Mouse (Mus musculus) midbrain, embryonic 14.5 days (tissue): ENCODE measurements around the gene Synm. TPM values are rescaled to one million over a fixed set of nuclear protein-coding genes. Genes with fewer than 3 reads are reported as not detected.

Experiments
- ATAC-seq: fragments of 200-750 bp; cut with Nextera tagmentation; 2 replicates; pipeline ENCODE4 v1.8.0; 2017; ENCODE audit warnings: moderate number of reproducible peaks, moderate library complexity; ENCODE audit not compliant: low FRiP score, low TSS enrichment
- DNase-seq: peaks from one replicate; pipeline ENCODE4 v3.0.0-alpha.2; 2015
- H3K27ac ChIP-seq: fragments of 300-500 bp; sonication (generic); replicated peaks from 2 replicates; pipeline ENCODE4 v1.5.1; 2014; ENCODE audit warnings: mild to moderate bottlenecking, low read depth, low read length, moderate library complexity
- H3K27me3 ChIP-seq: fragments of 300-500 bp; sonication (generic); 2 replicates; pipeline ENCODE4 v1.6.1; 2014; ENCODE audit warnings: low read length, control low read depth, mixed read lengths; ENCODE audit not compliant: control insufficient read depth, insufficient read depth
- H3K36me3 ChIP-seq: fragments of 300-500 bp; sonication (generic); 2 replicates; pipeline ENCODE4 v1.6.1; 2014; ENCODE audit warnings: low read length, control low read depth; ENCODE audit not compliant: control insufficient read depth, insufficient read depth
- H3K4me1 ChIP-seq: fragments of 300-500 bp; sonication (generic); 2 replicates; pipeline ENCODE4 v1.6.1; 2014; ENCODE audit warnings: mild to moderate bottlenecking, antibody characterized with exemption, low read length, control low read depth; ENCODE audit not compliant: control insufficient read depth, insufficient read depth
- H3K4me2 ChIP-seq: fragments of 300-500 bp; sonication (generic); 2 replicates; pipeline ENCODE4 v1.6.1; 2014; ENCODE audit warnings: mild to moderate bottlenecking, low read length, moderate library complexity
- H3K4me3 ChIP-seq: fragments of 300-500 bp; sonication (generic); replicated peaks from 2 replicates; pipeline ENCODE4 v1.5.1; 2014; ENCODE audit warnings: low read depth, low read length
- H3K9ac ChIP-seq: fragments of 300-500 bp; sonication (generic); replicated peaks from 2 replicates; pipeline ENCODE4 v1.6.1; 2014; ENCODE audit warnings: mild to moderate bottlenecking, low read length, moderate library complexity
- H3K9me3 ChIP-seq: fragments of 300-500 bp; sonication (generic); 2 replicates; pipeline ENCODE4 v1.6.1; 2016; ENCODE audit warnings: low read length, control low read depth, mixed read lengths; ENCODE audit not compliant: control insufficient read depth
- WGBS: fragments of 180-500 bp; shearing (Covaris S2); extraction: QIAGEN DNeasy Blood & Tissue Kit; methylation state at CpG from one replicate; pipeline ENCODE4 v1.1.7; 2014; 5-methylcytosine and 5-hydroxymethylcytosine counted together
- polyA plus RNA-seq: library from polyadenylated mRNA; unstranded; fragments of >200 nt; fragmentation: Nextera tagmentation; extraction: Ambion mirVana; gene quantifications from 2 replicates; pipeline ENCODE4 v1.2.1, GENCODE M21; 2014

The Synm gene
- polyA plus RNA-seq, 1 experiment from 2014 or later, result 2.4 TPM

GRCm38 (mm10) chr7:67758858-67759628 lies 499 bp downstream of the Synm start:
- H3K4me3 ChIP-seq, result peak overlapping the region; percentile 56
- 0 out of 2 replicates have a peak, but pooled peaks cover 2% of the 10 kb centered on the region for H3K4me1 ChIP-seq
- peaks cover 10% of the 10 kb centered on the region; the same call in 1 of the 2 replicates for H3K27me3 ChIP-seq
- H3K4me2 ChIP-seq, result peak overlapping the region; percentile 98
- H3K36me3 ChIP-seq, result no peaks in the 10 kb centered on the region
- ATAC-seq (peak; percentile 77), DNase-seq (peak; percentile 84)
- H3K27ac ChIP-seq, result peak overlapping the region; percentile 75
- peak overlapping the region; percentile 60 for H3K9ac ChIP-seq
- H3K9me3 ChIP-seq, result no peaks in the 10 kb centered on the region
- WGBS, result under 1% methylated on average over 87 of the region's 92 CpGs

DNA sequence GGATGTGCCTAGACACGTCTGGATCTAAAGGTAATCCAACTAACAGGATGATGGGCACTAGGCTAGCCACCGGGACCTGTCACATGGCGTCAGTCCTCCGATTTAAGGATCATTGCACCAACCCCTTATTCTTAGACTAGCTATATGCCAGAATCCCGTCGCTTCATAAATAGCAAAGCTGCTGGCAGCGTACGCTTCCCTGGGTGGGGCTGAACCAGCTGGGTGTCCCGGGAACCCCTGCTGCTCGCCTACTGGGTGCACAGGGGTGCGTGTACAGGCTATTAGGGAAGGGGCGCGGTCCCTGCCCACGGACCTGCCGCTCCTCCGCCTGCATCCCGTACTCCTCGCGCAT lies 1.1 kb downstream of the Synm start:
- ATAC-seq (no peak), DNase-seq (no peak)
- peak overlapping the region; percentile 75; the same call in 1 of the 2 replicates for H3K27ac ChIP-seq
- peak overlapping the region; percentile 60 for H3K9ac ChIP-seq
- peak overlapping the region; percentile 98 for H3K4me2 ChIP-seq
- 0 out of 2 replicates have a peak, but pooled peaks cover 2% of the 10 kb centered on the region for H3K4me1 ChIP-seq
- WGBS, result under 1% methylated on average over 19 of the region's 19 CpGs
- no peaks in the 10 kb centered on the region for H3K36me3 ChIP-seq
- H3K27me3 ChIP-seq, result peaks cover 10% of the 10 kb centered on the region; the same call in 1 of the 2 replicates
- no peaks in the 10 kb centered on the region for H3K9me3 ChIP-seq
- H3K4me3 ChIP-seq, result peak overlapping the region; percentile 56

- Histone ChIP-seq H3K9ac (no peak overlapping the region), H3K27ac (no peak overlapping the region), H3K4me1 (0 out of 2 replicates have a peak, but pooled peaks cover 2% of the 10 kb centered on the region), H3K4me2 (no peak overlapping the region), H3K36me3 (no peaks in the 10 kb centered on the region), H3K9me3 (no peaks in the 10 kb centered on the region), H3K4me3 (no peak overlapping the region), H3K27me3 (peaks cover 10% of the 10 kb centered on the region; the same call in 1 of the 2 replicates)
- WGBS, result 72% methylated on average over 5 of the region's 5 CpGs
- ATAC-seq (no peak), DNase-seq (no peak)
Observed at GRCm38 (mm10) chr7:67756636-67757035, 2.9 kb downstream of the Synm start.

DNA sequence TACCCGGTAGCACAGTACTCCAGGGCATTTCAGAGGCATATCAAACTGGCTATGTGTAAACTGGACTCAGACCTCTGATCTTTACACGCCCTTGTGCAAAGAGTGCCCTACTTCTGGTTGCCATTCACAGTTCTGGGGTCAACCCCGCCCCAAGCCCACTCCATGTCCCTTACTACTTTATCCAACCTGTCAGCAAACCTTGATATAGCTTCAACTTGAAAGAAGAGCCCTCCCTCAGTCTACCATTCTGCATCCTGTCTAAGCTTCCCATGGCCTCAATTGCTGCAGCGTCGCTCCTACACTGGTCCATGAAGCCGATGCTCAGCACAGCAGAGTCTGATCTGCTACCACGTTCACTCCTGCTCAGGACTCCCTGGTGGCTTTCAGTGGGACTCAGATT lies 4.2 kb downstream of the Synm start:
- no peak overlapping the region for H3K9ac ChIP-seq
- no peak for DNase-seq

GRCm38 (mm10) chr7:67754606-67755005 lies 4.9 kb downstream of the Synm start:
- Histone ChIP-seq H3K4me2 (no peak overlapping the region), H3K27ac (no peak overlapping the region), H3K4me1 (0 out of 2 replicates have a peak, but pooled peaks cover 2% of the 10 kb centered on the region), H3K36me3 (no peaks in the 10 kb centered on the region), H3K9me3 (no peaks in the 10 kb centered on the region), H3K9ac (no peak overlapping the region), H3K27me3 (peaks cover 10% of the 10 kb centered on the region; the same call in 1 of the 2 replicates), H3K4me3 (no peak overlapping the region)
- WGBS, result 81% methylated on average over 11 of the region's 11 CpGs
- no peak for DNase-seq
- ATAC-seq, result no peak

More for the DNA sequence above, 4.2 kb downstream of the Synm start:
- no peak overlapping the region for H3K4me2 ChIP-seq
- 0 out of 2 replicates have a peak, but pooled peaks cover 2% of the 10 kb centered on the region for H3K4me1 ChIP-seq
- H3K27ac ChIP-seq, result no peak overlapping the region
- ATAC-seq, result no peak
- no peaks in the 10 kb centered on the region for H3K36me3 ChIP-seq
- H3K27me3 ChIP-seq, result peaks cover 10% of the 10 kb centered on the region; the same call in 1 of the 2 replicates
- no peaks in the 10 kb centered on the region for H3K9me3 ChIP-seq
- WGBS, result 89% methylated on average over 7 of the region's 7 CpGs
- no peak overlapping the region for H3K4me3 ChIP-seq

DNA sequence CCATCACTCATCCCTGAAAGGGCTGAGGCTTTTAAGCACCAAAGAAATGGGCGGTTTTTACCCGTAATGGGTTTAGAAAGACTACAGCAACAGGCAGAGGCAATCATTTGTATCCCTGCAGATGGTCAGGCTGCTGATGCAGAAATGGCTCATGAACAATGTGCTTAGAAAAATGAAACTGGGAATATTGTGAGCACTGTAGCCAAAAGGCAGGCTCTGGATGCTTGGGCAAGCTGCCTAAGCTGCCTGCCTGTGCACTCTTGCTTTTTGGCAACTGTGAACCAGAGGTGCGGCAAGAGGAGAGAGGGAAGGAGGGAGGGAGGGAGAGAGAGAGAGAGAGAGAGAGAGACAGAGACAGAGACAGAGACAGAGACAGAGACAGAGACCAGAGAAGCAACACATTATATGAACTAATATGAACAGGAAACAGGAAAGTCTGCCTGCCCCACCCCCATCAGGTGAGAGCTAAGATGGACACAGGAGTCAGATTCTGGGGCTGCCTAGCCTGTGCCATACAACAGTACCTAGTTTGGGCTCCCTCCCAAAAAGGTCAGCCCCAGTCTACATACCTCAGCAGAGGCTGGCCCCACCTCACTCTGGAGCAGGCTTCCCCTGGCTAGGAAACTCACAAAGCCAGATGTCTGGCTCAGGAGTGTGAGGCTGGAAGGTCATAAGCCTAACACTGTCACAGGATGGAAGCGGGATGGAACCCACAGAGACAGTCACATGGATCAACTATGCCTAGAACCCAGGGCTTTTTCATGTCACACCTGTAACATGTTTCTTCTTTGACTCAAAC lies 9.9 kb downstream of the Synm start:
- Histone ChIP-seq H3K4me3 (no peak overlapping the region), H3K9me3 (no peaks in the 10 kb centered on the region), H3K9ac (no peak overlapping the region), H3K36me3 (no peaks in the 10 kb centered on the region), H3K27ac (no peak overlapping the region), H3K4me1 (no peaks in the 10 kb centered on the region), H3K27me3 (no peaks in the 10 kb centered on the region), H3K4me2 (no peak overlapping the region)
- no peak for DNase-seq
- no peak for ATAC-seq
- 86% methylated on average over 4 of the region's 4 CpGs for WGBS

- WGBS, result 89% methylated on average over 4 of the region's 4 CpGs
- no peaks in the 10 kb centered on the region for H3K36me3 ChIP-seq
Observed at GRCm38 (mm10) chr7:67747731-67748305, 11.7 kb downstream of the Synm start.

DNA sequence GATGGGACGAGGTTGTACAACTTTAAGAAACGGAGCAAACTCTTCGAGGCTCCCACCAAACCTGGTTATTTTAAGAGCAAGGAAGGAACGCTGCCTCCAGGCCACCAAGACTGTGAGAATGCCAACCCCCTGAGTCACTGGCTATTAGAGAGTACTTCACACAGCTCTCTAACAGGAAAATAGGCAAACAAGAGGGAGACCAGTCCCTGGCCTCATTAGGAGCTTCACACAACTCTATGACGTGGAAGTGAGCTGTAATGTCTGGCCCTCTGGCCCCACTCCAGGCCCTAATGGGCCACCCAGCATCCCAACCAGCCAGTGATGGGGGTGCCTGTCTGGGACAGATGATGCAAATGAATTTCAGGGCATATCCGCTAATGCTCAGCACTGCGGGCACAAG lies 17.8 kb downstream of the Synm start:
- Histone ChIP-seq H3K36me3 (no peaks in the 10 kb centered on the region), H3K9me3 (no peaks in the 10 kb centered on the region), H3K4me1 (no peaks in the 10 kb centered on the region), H3K4me3 (no peak overlapping the region), H3K27me3 (no peaks in the 10 kb centered on the region), H3K9ac (no peak overlapping the region), H3K4me2 (no peak overlapping the region), H3K27ac (no peak overlapping the region)
- no peak for ATAC-seq
- DNase-seq, result no peak
- 89% methylated on average over 7 of the region's 7 CpGs for WGBS

More at GRCm38 (mm10) chr7:67747731-67748305, 11.7 kb downstream of the Synm start:
- H3K9ac ChIP-seq, result no peak overlapping the region
- H3K9me3 ChIP-seq, result no peaks in the 10 kb centered on the region
- H3K4me2 ChIP-seq, result no peak overlapping the region
- no peak overlapping the region for H3K27ac ChIP-seq
- H3K4me3 ChIP-seq, result no peak overlapping the region
- H3K4me1 ChIP-seq, result no peaks in the 10 kb centered on the region
- ATAC-seq (no peak), DNase-seq (no peak)
- no peaks in the 10 kb centered on the region for H3K27me3 ChIP-seq
